Mouse (Mus musculus) 3T3-L1 (cell line): ENCODE measurements around the gene Med18.
"Not testable (repeated sequence)": the region's sequence is repeated elsewhere in the genome, so short reads cannot be mapped to it uniquely, and the experiment has no call there.

ENCODE experiments used
- DNase-seq: peaks from one replicate; pipeline ENCODE4 v3.0.0-alpha.2; 2015; ENCODE audit warnings: low read depth, low spot score

The Med18 gene

GRCm38 (mm10) chr4:132482104-132482503 is 18.4 kb upstream of the Med18 start:
- not testable (repeated sequence) for DNase-seq

- DNase-seq, result no peak
Measured at GRCm38 (mm10) chr4:132477833-132478232, 14.1 kb upstream of the Med18 start.

GRCm38 (mm10) chr4:132475895-132476878 is 12.5 kb upstream of the Med18 start:
- DNase-seq, result peak; percentile 71

- peak; percentile 18 for DNase-seq
Measured at GRCm38 (mm10) chr4:132474631-132475030, 10.9 kb upstream of the Med18 start.

- DNase-seq, result no peak
Measured at GRCm38 (mm10) chr4:132473411-132473810, 9.7 kb upstream of the Med18 start.

GRCm38 (mm10) chr4:132469873-132470272 is 6.2 kb upstream of the Med18 start:
- no peak for DNase-seq

- no peak for DNase-seq
Measured at GRCm38 (mm10) chr4:132464255-132464613, 513 bp upstream of the Med18 start.

- peak; percentile 22 for DNase-seq
Measured at GRCm38 (mm10) chr4:132462836-132463235, 885 bp downstream of the Med18 start.

- DNase-seq, result no peak
Measured at GRCm38 (mm10) chr4:132460225-132460624, 3.5 kb downstream of the Med18 start.

GRCm38 (mm10) chr4:132455561-132455960 is 8.2 kb downstream of the Med18 start:
- DNase-seq, result no peak

- DNase-seq, result no peak
Measured at GRCm38 (mm10) chr4:132455146-132455545, 8.6 kb downstream of the Med18 start.

GRCm38 (mm10) chr4:132454216-132454615 is 9.5 kb downstream of the Med18 start:
- DNase-seq, result no peak

GRCm38 (mm10) chr4:132449778-132450177 is 13.9 kb downstream of the Med18 start:
- DNase-seq, result peak; percentile 44

GRCm38 (mm10) chr4:132446105-132446504 is 17.6 kb downstream of the Med18 start:
- peak; percentile 82 for DNase-seq

GRCm38 (mm10) chr4:132444516-132444915 is 19.2 kb downstream of the Med18 start:
- DNase-seq, result no peak

GRCm38 (mm10) chr4:132437857-132438256 is 25.9 kb downstream of the Med18 start:
- DNase-seq, result no peak

GRCm38 (mm10) chr4:132432717-132433372 is 30.9 kb downstream of the Med18 start:
- no peak for DNase-seq

GRCm38 (mm10) chr4:132428022-132428542 is 35.6 kb downstream of the Med18 start:
- DNase-seq, result peak; percentile 50

GRCm38 (mm10) chr4:132427493-132427892 is 36.2 kb downstream of the Med18 start:
- no peak for DNase-seq

- no peak for DNase-seq
Measured at GRCm38 (mm10) chr4:132426021-132426420, 37.7 kb downstream of the Med18 start.

GRCm38 (mm10) chr4:132424765-132425164 is 39.0 kb downstream of the Med18 start:
- peak; percentile 32 for DNase-seq
